Mouse (Mus musculus) kidney, adult 8-10 months (tissue): Measurements from ENCODE around the gene Rbfox3.

Source experiments
- DNase-seq, 2 experiments: peaks; one replicate each; pipeline ENCODE4 v3.0.0; 2022

The Rbfox3 gene

DNA sequence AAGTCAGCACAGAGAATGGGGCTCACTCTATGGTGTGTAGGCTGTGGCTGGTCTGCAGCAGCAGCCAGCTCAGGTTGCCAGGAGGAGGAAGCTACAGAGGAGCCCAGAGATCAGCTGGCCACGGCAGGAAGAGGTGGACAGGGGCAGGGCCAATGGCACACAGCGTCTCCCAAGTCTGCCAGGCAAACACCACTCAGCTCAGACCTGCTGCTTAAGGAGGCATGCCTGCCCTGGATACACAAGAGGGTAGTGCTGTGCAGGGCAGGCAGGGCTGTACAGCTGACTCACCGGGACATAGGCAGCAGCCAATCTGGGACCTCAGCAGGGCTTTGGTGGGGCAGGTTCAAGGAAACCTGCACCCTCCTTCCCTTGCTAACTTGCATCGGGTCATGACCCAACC lies 156.9 kb downstream of the Rbfox3 start:
- no peak for DNase-seq

DNA sequence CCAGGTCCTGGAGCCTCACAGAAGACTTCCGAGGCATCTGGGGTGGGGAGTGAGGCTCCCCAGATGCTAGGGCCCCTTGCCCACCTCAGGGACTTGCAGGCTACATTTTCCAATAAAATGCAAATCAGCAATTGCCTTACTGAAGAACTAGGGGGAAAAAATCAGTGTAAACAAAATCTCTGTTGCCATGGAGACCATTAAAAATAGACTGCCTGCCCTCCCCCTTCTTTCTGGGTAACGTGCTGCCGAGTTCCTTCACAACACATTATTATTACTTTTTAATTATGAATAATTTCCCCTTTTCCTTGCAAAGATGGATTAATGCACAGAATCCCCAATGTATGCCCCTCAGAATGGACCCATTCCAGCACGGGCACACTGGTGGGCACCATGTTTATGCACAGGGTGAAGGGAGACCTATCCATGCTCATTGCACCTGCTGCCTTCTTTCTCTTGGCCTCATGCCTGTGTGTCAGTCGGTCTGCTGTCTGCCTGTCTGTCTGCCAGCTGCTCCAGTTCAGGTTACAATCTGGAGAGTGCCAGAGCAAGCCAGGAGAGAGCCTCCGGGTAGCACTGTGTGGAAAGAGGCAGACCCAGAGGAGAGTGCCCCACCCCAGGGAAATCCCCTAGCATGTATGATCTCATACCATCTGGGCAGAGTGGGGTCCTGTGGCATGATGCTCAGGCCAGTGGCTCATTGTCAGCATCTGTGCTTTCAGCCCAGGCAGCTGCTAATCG lies 159.3 kb downstream of the Rbfox3 start:
- no peak for DNase-seq

DNA sequence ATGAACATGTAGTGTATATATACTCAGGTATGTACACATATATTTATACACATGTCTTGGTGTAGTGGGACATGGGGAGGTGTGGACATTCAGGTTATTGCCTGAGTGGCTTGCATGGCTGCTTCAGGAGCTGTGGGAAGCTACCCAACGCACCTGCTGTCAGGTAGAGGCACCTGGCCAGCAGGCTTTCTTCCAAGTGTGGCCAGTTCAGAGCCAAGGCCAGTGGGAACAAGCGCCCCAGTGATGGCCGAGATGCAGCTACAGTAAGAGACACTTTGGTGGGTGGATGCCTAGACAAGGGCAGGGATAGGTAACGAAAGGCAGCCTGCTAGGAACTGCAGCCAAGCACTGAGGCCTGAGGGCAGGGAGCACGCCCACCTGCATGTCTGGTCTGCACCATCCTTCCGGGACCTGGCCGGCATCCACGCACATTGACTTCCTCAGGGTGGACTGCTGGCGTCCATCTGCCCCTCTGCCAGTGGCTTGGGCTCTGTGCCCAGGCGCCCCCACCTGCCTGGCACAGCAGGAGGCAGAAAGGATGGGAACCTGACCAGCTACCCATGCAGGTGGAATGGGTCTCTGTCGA lies 160.6 kb downstream of the Rbfox3 start:
- DNase-seq, result no peak

DNA sequence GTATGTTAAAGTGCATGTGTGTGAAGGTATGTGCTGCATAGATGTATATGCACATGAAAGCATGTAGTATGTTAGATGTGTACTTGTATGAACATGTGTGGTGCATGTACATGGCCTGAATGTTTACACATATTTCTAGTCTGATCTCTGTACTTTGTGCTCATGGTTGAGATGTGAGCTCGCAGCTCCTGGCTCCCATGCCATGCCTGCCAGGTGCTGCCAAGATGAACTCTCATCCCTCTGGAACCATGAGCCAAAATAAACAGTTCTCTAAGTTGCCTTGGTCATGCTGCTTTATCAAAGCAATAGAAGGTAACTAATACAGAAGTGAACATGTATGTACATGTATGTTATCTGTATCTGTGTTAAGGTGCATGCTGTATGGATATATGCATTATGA lies 161.9 kb downstream of the Rbfox3 start:
- no peak for DNase-seq

DNA sequence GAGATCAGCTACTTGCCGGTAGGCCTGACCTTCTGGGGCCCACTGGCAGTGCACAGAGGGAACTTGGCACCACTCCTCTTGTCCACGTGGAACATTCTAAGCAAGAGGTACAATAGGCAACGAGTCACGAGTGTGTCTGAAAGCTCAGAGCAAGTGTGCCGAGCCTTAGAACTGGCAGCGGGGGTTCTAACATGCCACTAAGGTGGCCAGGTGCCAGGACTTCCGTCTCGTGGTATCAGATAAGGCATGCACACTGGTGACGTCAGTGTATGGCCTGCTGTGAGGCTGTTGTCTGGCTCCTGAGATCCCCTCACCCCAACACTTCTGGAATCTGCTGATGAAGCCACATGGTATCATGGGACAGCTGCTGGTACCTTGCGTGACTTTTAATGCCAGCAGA lies 162.8 kb downstream of the Rbfox3 start:
- DNase-seq, result no peak

DNA sequence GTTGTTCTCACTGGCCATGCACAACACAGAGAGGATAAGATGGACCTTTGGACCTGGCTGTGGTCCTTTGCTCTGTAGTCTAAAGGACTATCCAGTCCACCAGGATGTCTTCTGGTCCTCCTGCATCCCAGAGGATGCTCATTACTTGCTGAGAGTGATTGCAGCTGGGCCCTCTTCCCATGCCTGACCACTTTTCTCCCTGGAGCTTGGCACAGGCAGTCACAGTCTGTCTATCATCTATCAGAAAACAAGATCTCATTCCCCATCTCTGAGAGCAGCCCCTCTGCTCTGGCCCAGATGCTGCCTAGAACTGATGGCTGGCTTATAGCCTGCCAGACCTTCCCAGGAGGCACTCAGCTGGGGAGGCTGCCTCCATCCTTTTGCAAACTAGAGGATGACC lies 166.1 kb downstream of the Rbfox3 start:
- no peak for DNase-seq

DNA sequence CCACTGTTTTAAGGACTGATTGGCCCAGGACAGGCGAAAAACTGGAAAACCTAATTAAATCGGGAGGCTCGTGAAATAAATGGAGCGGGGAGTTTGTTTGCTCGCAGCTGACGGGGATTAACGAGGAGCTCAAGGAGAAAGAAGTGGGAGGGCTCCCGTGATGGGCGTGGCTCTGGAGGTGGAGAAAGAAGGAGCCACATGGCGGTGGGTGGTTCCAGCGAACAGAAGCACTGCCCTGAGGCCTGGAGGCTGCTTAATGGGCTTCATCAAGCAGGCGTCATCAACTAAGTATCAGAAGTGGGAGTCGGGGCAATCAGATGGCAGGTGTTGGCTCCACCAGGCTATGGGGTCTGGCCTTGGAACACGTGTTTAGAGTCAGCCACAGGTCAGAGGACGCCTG lies 166.6 kb downstream of the Rbfox3 start:
- DNase-seq, result peak; percentile 18 to 34

DNA sequence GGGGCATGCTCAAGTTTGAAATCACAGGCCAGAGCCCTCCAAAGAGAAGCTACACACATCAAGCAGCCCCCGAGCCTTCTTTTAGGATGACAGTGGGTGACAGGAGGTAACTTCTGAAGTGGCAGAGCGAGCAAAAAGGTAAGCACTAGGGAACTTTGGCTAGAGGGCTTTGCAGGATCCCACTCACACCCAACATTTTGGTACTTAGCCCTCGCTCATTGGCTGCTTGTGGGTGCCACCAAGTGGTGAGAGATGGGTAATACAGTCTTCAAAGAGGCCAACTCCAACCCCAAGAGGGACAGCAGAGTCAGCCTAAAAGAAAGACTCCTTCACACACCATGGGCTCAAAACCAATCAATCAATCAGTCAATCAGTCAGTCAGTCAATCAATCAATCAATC lies 168.6 kb downstream of the Rbfox3 start:
- peak in 1 of 2 experiments; percentile 29 for DNase-seq

DNA sequence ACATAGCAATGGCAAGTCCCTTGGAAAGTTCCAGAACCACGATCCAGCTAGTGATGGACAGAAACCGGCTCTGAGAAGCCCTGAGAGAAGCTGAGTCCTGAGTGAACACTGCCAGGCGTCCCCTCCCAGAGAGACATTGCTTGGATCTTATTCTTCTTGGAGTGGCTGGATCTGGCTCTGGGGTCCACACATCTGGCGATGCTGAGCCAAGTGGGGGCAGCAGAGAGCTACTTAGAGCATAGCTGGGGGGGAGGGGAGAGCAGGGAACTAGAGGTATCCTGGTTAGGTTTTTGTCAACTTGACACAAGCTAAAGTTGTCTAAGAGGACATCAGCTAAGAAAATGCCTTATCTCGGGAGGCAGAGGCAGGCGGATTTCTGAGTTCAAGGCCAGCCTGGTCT lies 170.1 kb downstream of the Rbfox3 start:
- DNase-seq, result no peak

DNA sequence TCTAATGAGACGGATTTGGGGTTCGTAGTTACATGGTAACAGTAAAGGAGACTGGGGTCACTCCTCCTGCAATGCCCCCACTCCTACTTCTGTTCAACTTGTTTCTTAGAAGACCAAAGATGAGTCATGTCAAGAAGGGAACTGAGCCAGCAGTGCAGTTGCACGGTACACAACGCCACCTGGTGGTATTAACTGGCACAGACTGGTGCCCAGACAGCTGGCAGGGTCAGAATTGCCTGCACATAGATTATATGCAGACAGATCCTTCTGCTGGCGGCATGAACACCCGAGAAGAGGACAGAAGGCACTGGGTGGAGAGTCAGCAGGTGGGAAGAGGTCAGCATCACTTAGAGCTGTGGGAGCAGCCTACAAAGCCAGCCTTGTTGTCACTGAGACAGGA lies 171.4 kb downstream of the Rbfox3 start:
- DNase-seq, result peak; percentile 47 to 77

DNA sequence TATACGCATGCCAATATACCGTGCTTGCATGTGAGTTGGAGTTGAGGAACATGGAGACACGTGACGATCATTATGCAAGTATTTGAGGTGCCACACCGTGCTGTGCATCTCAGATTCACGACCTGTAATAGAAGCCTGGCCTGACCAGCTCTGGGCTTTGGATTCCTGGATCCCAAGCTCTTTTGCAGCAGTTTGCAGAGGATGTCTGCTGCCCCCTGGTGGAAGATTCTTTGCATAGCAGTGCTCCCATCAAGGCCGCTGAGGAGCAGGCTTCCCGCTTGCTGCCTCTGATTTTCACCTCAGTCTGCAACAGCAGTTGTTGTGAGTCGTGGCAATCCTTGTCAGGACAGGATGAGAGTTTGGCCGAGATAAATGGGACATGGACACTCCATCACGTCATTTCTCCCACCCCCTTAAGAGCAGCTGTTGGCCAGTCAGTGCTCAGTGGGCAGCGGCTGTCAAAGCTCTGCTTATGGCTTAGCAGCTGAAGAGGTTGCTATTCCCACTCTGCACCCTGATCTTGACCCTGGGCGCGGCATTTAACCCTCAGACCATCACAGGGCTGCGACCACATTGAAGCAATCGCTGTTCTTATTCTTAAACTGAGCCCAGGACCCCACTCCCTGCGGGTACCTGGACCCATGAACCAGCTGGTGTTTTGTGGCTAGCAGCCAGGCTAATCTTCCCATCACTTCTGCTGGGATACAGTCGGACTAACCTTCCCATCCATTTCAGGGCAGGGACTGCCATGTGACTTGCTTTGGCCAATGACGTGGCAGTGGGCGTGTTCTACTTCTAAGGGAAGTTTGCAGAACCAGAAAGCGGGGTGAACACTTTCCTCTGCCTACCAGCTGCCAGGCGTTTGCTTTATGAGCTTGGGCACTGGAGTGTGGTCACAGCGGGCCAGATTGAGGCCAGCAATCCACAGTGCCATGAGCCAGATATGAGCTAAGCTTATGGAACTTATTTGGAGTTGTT lies 172.3 kb downstream of the Rbfox3 start:
- DNase-seq, result peak; percentile 63 to 83

DNA sequence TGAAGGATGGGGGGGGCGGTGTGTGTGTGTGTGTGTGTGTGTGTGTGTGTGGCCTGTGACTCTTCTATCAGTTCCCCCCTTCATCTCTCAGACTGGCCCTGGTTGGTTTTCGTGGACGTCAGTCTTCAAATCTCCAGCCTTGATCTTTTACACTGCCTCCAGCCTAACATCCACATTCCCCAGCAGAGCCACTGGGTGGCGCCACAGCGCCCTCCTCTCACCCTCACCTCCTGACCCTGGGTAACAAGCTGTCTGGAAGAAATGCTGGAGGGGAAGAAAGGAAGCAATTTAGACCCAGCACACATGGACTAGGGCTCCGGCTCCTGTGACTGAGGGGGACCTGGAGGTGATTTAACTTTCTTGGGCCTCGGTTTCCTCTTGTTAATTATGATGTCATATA lies 173.1 kb downstream of the Rbfox3 start:
- DNase-seq, result no peak

DNA sequence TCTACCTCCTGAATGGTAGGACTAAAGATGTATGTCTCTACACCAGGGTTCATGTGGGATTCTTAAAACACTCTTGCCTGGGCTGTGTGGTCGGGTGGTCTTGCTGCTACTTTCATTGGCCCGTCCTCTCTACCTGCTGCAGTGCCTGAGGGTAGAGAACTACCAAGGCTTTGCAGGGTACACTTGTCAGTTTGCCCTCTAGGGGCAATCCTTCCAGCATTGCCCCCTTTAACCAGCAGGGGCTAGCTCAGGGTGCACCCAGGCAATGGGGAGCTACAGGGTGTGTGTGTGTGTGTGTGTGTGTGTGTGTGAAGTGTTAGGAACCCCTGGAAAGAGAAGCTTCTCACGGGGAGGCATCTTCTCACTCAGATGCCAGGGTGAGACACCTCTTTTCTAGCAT lies 173.6 kb downstream of the Rbfox3 start:
- DNase-seq, result no peak

DNA sequence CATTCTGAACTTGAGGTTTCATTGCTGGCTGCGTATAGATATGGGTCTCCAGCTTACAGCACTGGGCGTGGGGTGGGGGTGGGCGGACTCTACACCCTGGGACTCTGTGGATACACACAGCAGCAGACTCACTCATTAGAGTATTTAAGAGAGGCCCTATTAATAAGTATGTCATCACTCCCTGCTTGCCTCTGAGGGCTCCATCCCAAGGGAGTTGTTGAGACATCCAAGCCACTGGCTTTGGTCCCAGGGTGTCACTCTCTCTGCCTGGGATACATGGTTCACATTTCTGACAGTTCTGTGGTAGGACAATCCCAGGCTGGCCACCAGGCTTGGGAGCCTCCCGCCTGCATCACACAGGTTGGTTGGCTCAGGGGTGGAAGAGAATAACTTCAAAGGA lies 174.4 kb downstream of the Rbfox3 start:
- no peak for DNase-seq

DNA sequence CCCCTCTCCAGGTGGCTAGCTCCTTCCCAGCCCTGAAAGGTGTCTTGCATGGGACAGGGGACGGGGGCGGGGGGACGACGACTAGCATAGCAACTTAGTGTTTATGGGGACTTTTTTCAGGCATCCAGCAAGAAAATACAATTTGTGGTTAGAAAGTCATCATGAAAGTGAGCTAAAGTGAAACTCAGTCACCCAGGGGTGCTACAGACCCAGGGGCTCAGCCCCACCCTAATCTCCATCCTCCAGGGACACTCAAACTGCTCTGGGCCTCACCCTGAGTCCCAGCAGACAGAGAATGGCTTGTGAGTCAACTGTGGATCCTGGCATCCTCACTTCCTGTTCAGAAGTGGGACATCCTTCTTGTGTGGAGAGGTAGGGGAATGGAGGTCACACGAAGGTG lies 179.7 kb downstream of the Rbfox3 start:
- no peak for DNase-seq

DNA sequence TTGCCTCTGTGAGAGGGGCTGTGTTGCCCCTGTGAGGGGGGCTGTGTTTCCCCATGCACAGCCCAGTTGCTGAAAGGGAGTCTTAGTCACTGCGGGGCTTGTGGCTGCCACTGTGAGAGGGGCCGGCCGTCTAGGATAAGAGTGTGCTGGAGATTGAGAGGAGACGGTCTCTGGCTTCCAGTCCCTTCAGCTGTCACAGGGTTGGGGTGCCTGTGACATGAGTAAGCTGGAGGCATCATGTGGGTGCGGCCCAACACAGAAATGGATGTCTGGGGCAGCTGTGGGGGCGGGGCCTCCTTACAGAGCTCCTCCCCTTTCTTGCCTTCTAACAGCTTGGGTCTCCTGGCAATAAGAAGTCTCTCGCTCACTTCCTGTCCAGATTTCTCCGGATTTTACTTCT lies 182.0 kb downstream of the Rbfox3 start:
- DNase-seq, result peak in 1 of 2 experiments; percentile 16

DNA sequence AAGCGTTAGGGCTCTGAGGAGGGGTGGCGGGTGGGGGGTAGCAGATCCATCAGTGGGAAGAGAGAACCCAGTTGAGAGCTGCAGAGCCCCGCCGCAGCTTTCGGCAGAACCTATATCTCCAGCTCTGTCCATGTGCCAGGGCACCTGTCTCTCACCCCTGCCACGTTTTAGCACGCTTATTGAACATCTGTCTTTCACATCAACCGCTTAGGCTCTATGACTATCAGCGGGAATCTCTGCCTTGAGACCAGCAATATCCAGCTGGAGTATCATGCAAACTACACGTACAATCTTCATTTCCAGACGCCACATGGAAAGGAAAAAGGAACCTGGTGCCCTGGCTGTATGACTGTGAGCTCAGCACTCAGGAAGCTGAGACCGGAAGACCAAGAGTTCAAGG lies 182.6 kb downstream of the Rbfox3 start:
- no peak for DNase-seq

DNA sequence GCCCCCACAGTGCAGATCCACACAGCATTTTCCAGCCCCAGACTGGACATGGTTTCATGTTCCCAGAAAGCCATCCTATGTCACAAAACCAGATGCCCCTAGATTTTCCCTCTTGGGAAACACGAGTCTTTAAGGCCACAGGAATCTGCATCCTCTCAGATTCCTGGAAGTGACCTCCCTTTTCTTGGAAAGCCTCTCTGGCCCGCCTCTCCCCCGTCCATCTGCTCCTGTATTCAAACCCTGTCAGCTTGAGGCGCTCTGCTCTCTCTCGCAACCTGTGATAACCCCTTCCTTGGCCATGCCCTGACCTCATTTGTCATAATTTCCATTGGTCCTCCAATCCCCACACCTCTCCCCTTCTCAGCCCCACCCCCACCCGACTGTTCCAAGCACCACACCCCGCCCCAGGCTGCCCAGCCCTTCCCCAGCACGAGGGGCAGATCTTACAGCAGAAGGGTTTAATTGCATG lies 183.3 kb downstream of the Rbfox3 start:
- DNase-seq, result no peak

DNA sequence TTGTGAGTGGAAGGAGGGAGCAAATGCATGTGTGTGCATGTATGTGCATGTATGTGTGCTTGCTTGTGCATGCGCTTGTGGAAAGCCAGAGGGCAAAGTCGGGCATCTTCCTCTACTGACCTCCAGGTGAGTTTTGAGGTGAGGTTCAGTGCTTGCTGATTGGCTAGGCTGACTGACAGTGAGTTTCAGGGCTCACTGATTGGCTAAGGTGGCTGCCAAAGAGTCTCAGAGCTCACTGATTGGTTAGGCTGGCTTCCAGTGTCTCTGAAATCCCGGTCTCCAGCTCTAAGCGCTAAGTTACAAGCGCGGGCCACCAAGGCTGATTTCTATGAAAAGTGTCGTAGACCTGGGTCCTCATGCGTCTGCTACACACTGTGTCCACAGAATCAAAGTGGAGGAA lies 185.0 kb downstream of the Rbfox3 start:
- DNase-seq, result no peak

DNA sequence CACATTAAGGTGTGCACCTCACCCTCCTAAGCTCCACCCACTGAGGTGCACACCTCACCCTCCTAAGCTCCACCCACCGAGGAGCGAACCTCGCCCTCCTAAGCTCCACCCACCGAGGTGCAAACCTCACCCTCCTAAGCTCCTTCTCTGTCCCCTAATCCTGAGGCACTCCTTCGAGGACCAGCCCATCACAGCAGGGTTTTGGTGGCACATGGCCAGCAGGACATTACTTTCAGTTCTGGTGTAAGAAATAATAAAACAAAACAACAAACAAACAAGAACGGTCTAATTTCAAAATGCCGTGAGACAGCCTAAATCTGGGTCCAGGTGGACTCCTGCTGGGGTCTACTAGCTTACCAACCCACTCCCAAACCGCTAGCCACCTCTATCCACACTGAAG lies 187.0 kb downstream of the Rbfox3 start:
- no peak for DNase-seq

DNA sequence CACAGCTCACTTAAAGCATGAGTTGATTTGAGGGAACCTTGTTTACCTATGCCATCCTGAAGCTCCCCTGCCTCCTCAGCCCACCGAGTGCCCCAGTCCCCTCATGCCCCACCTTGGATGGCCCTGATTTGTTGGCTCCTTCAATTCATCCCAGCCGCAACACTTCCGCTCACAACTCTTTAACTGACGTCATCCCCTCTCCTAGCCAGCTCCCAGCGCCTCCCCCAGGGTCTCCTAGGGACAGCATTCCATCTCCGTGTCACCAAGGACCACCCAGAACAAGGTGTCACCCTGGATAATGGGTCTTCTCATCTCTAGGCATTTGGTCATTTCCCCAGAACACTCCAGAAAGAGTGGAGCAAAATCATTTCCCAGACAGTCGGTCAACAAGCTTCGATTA lies 188.2 kb downstream of the Rbfox3 start:
- DNase-seq, result no peak

DNA sequence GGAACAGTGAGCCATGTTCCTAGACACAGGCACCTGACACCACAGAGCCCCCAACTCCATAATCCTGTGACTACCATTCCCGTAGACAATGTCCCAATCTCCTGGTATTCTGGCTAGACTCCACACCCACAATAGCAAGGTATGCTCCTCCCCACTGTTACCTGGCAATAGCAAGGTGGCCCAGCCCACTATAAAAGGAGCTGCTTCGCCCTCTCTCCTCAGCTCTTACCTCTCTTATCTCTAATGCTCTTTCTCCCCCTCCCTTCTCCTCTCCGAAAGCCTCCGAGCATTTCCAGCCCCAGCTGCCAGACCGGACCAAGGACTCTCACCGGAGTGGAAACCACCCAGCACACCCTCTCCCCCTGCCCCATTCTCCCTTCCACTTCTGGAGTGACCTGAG lies 189.5 kb downstream of the Rbfox3 start:
- no peak for DNase-seq
